Mouse (Mus musculus) T-helper 17 cell (primary cell): ENCODE data around the gene Med11.
"Not testable (repeated sequence)": the region's sequence is repeated elsewhere in the genome, so short reads cannot be mapped to it uniquely, and the experiment has no call there.

Source experiments
- in situ Hi-C, 2 experiments: fragments of 300-600 bp; cut with MboI, MseI; formaldehyde crosslinking; loops; 1 replicate in 1 of 2; 2 replicates in 1 of 2; pipeline ENCODE4 v1.15.1; 2025; ENCODE audit warnings: high pct_unique_total_duplicates in 2 of 2

Gene Med11

DNA sequence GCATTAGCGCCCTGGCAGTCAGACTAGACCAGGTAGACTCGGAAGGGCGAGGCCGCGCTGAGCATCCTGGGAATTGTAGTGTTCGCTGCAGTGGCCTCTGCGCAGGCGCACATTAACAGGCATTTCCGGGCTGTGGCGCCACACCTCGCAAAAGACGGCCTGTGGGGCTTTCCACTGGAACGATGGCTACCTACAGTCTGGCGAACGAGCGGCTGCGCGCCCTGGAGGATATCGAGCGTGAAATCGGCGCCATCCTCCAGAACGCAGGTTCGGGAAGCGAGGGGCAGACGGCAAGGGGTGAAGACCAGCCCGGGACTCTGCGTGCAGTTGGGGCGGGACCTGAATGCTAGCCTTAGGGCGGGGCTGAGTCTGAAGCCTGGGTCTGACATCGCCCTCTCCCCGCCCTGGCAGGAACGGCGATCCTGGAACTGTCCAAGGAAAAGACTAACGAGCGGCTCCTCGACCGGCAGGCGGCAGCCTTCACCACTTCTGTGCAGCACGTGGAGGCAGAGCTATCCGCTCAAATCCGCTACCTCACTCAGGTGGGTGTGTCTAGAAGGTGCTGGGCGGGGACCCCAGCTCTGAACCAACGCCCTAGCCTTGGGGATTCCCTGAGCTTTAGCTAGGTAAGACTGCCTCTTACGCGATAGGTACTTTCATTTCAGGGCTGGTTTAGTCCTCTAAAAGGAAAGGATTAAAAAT is at the start of gene Med11:
TSS of gene Med11 (plus strand) at position 123 of the 702 bp plus-strand sequence.
- in situ Hi-C loops, result no loop called here

GRCm38 (mm10) chr11:70403598-70403997 is 48.1 kb upstream of the Med11 start:
- in situ Hi-C loops, result no loop called here

- in situ Hi-C loops, result loop anchor here in 1 of 2 experiments (5.0 kb wide), 2 partner anchors 103 to 198 kb away; partner anchors contain the start of gene Vmo1
These were observed 42.0 kb upstream of the Med11 start, which contains the start of gene Pelp1 for GRCm38 (mm10) chr11:70409594-70410296. Gene Pelp1, minus strand, starts transcription at chr11:70410031.

DNA sequence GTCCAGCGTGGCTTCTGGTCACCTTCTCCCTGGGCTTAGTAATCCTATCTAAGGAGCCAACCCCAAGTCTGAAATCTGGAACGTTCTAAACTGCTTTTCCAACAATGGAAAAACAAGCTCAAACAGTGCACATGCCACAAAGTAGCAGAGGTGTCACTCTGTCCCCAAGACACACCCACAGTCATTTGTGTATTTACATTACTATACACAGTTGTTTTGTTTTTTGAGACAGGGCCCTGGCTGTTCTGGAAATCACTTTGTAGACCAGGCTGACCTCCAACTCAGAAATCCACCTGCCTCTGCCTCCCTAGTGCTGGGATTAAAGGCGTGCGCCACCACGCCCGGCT is 41.4 kb upstream of the Med11 start:
- in situ Hi-C loops, result loop anchor here in 1 of 2 experiments (5.0 kb wide), 2 partner anchors 102 to 197 kb away; partner anchors contain the start of gene Vmo1

GRCm38 (mm10) chr11:70412591-70412990 is 39.1 kb upstream of the Med11 start:
- in situ Hi-C loops, result loop anchor here in 1 of 2 experiments (5.0 kb wide), 2 partner anchors 100 to 195 kb away; partner anchors contain the start of gene Vmo1

- in situ Hi-C loops, result loop anchor here in 1 of 2 experiments (5.0 kb wide), 2 partner anchors 98 to 193 kb away; partner anchors contain the start of gene Vmo1
These were observed 37.8 kb upstream of the Med11 start for GRCm38 (mm10) chr11:70413961-70414360.

DNA sequence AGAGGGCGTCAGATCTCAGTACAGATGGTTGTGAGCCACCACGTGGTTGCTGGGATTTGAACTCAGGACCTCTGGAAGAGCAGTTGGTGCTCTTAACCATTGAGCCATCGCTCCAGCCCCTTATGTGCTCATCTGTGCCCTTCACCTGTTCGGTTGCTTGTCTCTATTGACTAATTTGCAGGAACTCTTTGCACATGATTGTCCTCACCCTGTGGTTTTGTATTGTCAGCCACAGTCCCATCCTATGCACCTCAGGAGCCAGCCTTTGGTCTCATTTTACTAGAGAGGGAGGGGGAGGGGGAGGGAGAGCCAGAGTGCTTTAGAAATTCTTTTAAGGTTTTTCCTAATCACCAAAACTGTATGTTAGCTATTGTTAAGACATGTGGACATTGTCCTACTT is 33.5 kb upstream of the Med11 start:
- in situ Hi-C loops, result loop anchor here in 1 of 2 experiments (5.0 kb wide), 2 partner anchors 44 to 89 kb away; partner anchors contain the start of gene Tm4sf5

GRCm38 (mm10) chr11:70419486-70419885 is 32.2 kb upstream of the Med11 start:
- in situ Hi-C loops, result loop anchor here in 1 of 2 experiments (5.0 kb wide), 2 partner anchors 43 to 88 kb away; partner anchors contain the start of gene Tm4sf5

- in situ Hi-C loops, result not testable (repeated sequence)
These were observed 25.1 kb upstream of the Med11 start for GRCm38 (mm10) chr11:70426598-70426997.

DNA sequence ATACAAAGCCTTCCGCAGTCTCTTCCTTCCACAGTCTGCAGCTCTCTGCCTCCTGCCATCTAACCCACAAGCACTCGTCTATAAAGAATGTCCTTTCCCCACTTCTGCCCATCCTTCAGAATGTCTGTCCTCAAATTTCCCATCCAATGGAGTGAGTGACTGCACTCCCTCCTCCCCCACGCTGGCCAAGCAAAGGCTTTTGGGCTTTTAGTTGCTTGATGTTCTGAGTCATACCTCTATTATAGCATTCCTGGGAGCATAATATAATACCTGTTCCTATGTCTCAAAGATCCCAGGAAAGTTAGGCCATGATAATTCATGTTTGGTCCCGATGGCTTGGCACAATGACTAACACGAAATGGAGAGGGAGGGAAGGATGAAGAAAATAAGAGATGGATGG is 20.1 kb upstream of the Med11 start:
- in situ Hi-C loops, result loop anchor here in 1 of 2 experiments (5.0 kb wide), 1 partner anchor 76 kb away; the partner anchor contains the start of gene Tm4sf5

DNA sequence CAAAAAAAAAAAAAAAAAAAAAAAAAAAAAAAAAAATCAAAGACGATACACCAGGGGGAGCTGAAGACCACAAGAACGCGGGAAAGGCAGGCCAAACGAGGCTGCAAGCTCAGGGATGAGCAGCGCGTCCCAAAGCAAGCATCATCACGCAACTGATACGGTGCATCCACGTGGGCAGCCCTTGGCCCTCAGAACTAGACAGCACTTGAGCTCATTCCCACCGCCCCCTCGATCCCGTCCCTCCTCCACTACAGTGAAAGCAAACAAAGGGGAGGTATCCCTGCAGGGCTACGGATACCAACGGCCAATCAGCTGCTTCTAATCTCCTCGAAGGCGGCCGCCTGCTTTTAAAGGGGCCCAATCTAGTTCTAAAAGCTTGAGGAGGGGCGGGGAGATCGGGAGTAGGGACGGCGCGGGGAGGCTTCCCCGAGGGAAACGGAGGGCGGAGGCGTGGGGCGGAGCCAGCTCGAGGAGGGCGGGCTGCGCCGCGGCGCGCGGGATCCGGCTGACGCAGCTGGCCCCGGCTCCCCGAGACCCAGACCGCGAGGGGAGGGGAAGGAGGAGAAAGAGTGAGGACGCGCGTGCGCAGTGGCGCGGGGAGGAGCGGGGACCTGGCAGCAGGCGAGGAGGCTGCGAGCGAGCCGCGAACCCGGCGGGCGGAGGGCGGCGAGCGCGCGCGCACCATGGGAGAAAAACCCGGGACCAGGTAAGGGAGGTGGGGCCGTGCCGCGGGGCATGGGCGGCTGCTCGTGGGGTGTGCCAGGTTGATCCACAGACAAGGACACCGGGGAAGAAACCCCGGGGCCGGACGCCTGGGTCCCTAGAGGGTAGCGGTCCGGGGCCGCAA is 19.4 kb upstream of the Med11 start, which contains the start of gene Arrb2:
TSS of gene Arrb2 (plus strand) at position 588 of the 847 bp plus-strand sequence.
- in situ Hi-C loops, result loop anchor here in 1 of 2 experiments (5.0 kb wide), 1 partner anchor 75 kb away; the partner anchor contains the start of gene Tm4sf5

GRCm38 (mm10) chr11:70432895-70433568 is 18.7 kb upstream of the Med11 start:
- in situ Hi-C loops, result loop anchor here in 1 of 2 experiments (5.0 kb wide), 1 partner anchor 74 kb away; the partner anchor contains the start of gene Tm4sf5

- in situ Hi-C loops, result loop anchor here in 1 of 2 experiments (5.0 kb wide), 1 partner anchor 74 kb away; the partner anchor contains the start of gene Tm4sf5
These were observed 18.2 kb upstream of the Med11 start for GRCm38 (mm10) chr11:70433569-70433943.

DNA sequence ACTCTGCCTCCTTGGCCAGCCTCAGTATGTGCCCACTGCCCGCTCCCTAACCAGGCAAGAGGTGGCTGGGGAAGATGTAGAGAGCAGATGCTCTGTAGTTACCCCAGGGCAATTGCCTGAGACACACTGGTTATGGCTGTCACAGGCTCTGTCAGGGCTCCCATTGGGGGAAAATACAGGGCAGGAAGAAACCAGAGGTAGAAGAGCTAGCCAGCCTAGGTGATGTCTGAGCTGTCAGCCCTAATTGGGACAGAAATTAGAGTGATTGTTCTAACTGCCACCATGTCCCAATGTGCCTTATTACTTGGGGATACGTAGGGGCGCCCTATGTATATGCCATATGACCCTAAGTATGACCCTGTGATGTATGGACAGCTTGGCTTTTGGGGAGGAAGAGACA is 17.8 kb upstream of the Med11 start:
- in situ Hi-C loops, result loop anchor here in 1 of 2 experiments (5.0 kb wide), 1 partner anchor 73 kb away; the partner anchor contains the start of gene Tm4sf5

GRCm38 (mm10) chr11:70435476-70435875 is 16.2 kb upstream of the Med11 start:
- in situ Hi-C loops, result loop anchor here in 1 of 2 experiments (5.0 kb wide), 1 partner anchor 182 kb away; the partner anchor contains the start of genes 4930544D05Rik and Chrne

- in situ Hi-C loops, result loop anchor here in 1 of 2 experiments (5.0 kb wide), 1 partner anchor 180 kb away; the partner anchor contains the start of genes 4930544D05Rik and Chrne
These were observed 14.3 kb upstream of the Med11 start for GRCm38 (mm10) chr11:70437426-70437825.

DNA sequence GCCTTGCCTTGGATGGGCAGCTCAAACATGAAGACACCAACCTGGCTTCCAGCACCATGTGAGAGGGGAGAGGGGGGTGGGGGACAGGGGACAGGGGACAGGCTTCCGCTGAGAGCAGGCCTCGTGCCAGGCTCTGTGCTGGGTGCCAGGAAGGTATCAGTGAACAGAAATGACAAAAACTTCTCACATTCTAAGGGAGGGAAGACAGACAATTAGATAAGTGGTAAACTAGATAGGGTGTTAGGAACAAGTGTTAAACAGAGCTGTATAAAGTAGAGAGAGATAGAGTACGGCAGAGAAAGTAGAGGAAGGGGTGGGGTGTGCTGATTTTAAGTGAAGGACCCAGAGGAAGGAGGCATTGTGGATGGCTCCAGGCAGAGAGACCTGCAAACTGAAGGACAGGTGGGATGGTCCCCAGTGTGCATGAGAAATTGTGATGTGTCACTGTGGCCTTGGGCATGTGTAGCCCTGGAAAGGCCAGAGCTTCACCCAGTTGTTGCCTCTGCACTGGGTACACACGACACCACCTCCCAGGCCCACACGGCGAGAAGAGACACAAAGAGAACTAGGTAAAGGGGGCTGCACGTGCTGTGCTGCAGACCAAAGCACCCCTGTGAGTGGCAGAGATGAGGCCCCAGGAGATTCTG is 12.9 kb upstream of the Med11 start:
- in situ Hi-C loops, result loop anchor here in 1 of 2 experiments (5.0 kb wide), 1 partner anchor 178 kb away; the partner anchor contains the start of genes 4930544D05Rik and Chrne

- in situ Hi-C loops, result no loop called here
These were observed 11.1 kb upstream of the Med11 start for GRCm38 (mm10) chr11:70440637-70441036.

GRCm38 (mm10) chr11:70441882-70442281 is 9.8 kb upstream of the Med11 start:
- in situ Hi-C loops, result no loop called here
